Mouse (Mus musculus) liver, embryonic 16.5 days (tissue): ENCODE results near the gene Chst5. TPM values are rescaled to one million over a fixed set of nuclear protein-coding genes. Genes with fewer than 3 reads are reported as not detected.
"Not testable (repeated sequence)": the region's sequence is repeated elsewhere in the genome, so short reads cannot be mapped to it uniquely, and the experiment has no call there.

Experiments used
- ATAC-seq: fragments of 200-750 bp; cut with Nextera tagmentation; 2 replicates; pipeline ENCODE4 v1.8.0; 2017; ENCODE audit warnings: low read depth, mild to moderate bottlenecking, moderate number of reproducible peaks, moderate library complexity
- H3K27ac ChIP-seq: fragments of 300-500 bp; sonication (generic); 2 replicates; pipeline ENCODE4 v1.5.1; 2014; ENCODE audit warnings: mild to moderate bottlenecking, low read length
- H3K27me3 ChIP-seq: fragments of 300-500 bp; sonication (generic); 2 replicates; pipeline ENCODE4 v1.6.1; 2014; ENCODE audit warnings: low read depth, low read length, mixed read lengths; ENCODE audit not compliant: control insufficient read depth, insufficient read depth
- H3K36me3 ChIP-seq: fragments of 300-500 bp; sonication (generic); 2 replicates; pipeline ENCODE4 v1.6.1; 2014; ENCODE audit warnings: mild to moderate bottlenecking; ENCODE audit not compliant: control insufficient read depth, insufficient read depth
- H3K4me1 ChIP-seq: fragments of 300-500 bp; sonication (generic); 2 replicates; pipeline ENCODE4 v1.6.1; 2014; ENCODE audit warnings: low read depth, low read length, mixed read lengths; ENCODE audit not compliant: control insufficient read depth
- H3K4me2 ChIP-seq: fragments of 300-500 bp; sonication (generic); 2 replicates; pipeline ENCODE4 v1.6.1; 2014; ENCODE audit warnings: low read depth, low read length, mixed read lengths
- H3K4me3 ChIP-seq: fragments of 300-500 bp; sonication (generic); 2 replicates; pipeline ENCODE4 v1.5.1; 2014; ENCODE audit warnings: low read depth, mild to moderate bottlenecking, low read length
- H3K9ac ChIP-seq: fragments of 300-500 bp; sonication (generic); 2 replicates; pipeline ENCODE4 v1.6.1; 2014; ENCODE audit warnings: low read depth, low read length
- H3K9me3 ChIP-seq: fragments of 300-500 bp; sonication (generic); replicated peaks from 2 replicates; pipeline ENCODE4 v1.6.1; 2016; ENCODE audit warnings: low read length; ENCODE audit not compliant: control insufficient read depth
- WGBS: fragments of 180-500 bp; shearing (Covaris S2); extraction: QIAGEN DNeasy Blood & Tissue Kit; methylation state at CpG from one replicate; pipeline ENCODE4 v1.1.7; 2014; ENCODE audit not compliant: insufficient replicate concordance; 5-methylcytosine and 5-hydroxymethylcytosine counted together
- polyA plus RNA-seq: library from polyadenylated mRNA; unstranded; fragments of >200 nt; fragmentation: Nextera tagmentation; extraction: Ambion mirVana; gene quantifications from 2 replicates; pipeline ENCODE4 v1.2.1, GENCODE M21; 2015

The Chst5 gene
- polyA plus RNA-seq, 1 experiment from 2014 or later: 0.04 TPM

DNA sequence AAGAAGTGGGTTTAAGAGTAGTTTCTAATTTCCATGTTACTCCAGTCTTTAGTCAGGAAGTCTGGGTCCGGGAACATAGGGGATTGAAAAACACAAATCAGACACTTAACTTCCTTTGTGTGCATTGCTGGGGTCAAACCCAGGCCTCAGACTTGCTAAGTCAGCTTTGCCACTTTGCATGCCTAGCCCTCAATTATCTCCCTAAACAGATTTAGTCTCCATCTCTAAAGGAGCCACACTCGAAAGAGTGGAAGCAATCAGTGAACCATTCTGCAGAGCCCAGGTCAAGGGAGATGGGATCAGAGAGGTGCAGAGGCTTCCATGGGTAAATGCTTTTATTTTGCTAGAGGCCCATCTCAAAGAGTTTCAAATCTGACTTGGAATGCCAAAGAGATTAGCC, 41.6 kb downstream of the Chst5 start:
- no peak for ATAC-seq
- WGBS: 40% methylated on average over 2 of the region's 2 CpGs
- Histone ChIP-seq H3K4me1 (no peaks in the 10 kb centered on the region), H3K4me3 (no peak overlapping the region), H3K9ac (no peak overlapping the region), H3K27ac (no peak overlapping the region), H3K27me3 (no peaks in the 10 kb centered on the region), H3K4me2 (no peak overlapping the region), H3K9me3 (no peaks in the 10 kb centered on the region), H3K36me3 (no peaks in the 10 kb centered on the region)

DNA sequence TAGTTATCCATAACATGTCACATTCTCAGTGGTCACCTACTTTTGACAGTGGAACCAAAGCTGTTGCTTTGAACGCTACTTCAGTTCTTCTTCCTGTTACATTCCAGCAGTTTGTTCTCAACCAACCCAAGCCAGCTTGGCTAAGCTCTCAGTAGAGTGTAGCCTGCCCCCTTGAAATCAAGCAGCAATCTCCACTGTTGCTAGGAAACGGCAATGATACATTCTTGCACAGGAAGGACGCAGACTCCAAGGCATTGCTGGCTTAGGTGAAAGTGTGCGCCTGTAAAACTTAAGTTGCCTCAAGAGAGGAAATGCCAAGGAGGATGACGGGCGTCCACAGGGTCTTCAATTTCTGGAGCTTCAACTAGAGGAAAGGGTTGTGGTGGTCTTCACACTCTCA, 44.4 kb downstream of the Chst5 start:
- ATAC-seq: no peak
- H3K27me3 ChIP-seq: no peaks in the 10 kb centered on the region
- no peaks in the 10 kb centered on the region for H3K36me3 ChIP-seq
- H3K4me3 ChIP-seq: no peak overlapping the region
- no peak overlapping the region for H3K4me2 ChIP-seq
- H3K9me3 ChIP-seq: no peaks in the 10 kb centered on the region
- H3K27ac ChIP-seq: no peak overlapping the region
- WGBS: 78% methylated on average over 6 of the region's 6 CpGs
- H3K4me1 ChIP-seq: no peaks in the 10 kb centered on the region
- no peak overlapping the region for H3K9ac ChIP-seq

DNA sequence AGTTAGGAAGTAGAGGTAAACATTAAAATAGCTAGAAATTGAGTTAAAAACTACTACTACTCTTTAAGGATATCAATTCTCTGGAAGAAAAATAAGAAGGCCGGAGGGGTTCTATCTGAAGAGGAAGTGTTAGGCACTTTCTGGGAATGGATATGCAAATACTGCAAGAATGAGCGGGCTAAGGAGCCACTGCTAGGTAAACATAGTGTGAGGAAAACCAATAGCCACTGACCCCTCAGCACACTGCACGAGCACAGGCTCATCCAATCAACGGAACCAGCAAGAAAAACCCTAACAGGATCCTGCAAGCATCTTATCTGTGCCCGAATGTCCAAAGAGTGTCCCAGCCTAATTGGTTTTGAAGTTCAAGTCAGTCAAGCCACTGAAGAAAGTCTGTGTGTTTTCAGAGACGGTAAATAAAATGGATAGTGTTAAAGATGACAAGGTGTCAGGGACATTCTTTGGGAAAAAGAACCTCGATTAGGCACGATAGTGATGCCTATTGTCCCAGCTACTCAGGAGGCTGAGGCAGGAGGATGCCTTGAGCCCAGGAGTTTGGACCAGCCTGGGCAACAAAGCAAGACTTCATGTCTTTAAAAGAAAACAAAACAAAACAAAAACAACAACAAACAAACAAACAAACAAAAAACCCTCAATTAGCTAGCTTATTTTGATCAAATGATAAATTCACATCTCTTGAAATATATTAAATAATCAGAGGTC, 45.0 kb downstream of the Chst5 start:
- H3K4me3 ChIP-seq: no peak overlapping the region
- no peaks in the 10 kb centered on the region for H3K9me3 ChIP-seq
- no peak for ATAC-seq
- no peaks in the 10 kb centered on the region for H3K27me3 ChIP-seq
- 75% methylated on average over 8 of the region's 8 CpGs for WGBS
- H3K4me1 ChIP-seq: no peaks in the 10 kb centered on the region
- no peak overlapping the region for H3K27ac ChIP-seq
- H3K9ac ChIP-seq: no peak overlapping the region
- H3K36me3 ChIP-seq: no peaks in the 10 kb centered on the region
- H3K4me2 ChIP-seq: no peak overlapping the region

DNA sequence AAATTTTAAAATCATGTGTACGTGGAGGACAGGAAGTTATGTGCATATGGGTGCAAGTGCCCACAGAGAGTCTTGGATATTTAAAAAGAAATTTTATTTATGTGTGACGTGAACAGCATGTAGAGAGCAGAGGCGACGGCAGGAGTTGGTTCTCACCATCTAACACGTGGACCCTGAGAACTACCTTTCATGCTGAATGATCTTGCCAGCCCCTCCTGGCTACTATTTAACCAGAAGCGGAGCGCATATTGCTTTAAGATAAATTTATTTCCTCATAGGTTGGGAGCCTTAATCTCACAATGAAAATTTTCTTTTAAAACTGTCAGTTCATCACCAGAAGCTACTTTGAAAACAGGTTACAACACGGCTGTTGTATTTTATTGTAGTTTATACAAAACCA, 45.6 kb downstream of the Chst5 start:
- H3K9me3 ChIP-seq: no peaks in the 10 kb centered on the region
- H3K27me3 ChIP-seq: no peaks in the 10 kb centered on the region
- WGBS: 72% methylated on average over 8 of the region's 8 CpGs
- H3K27ac ChIP-seq: no peak overlapping the region
- H3K4me3 ChIP-seq: no peak overlapping the region
- no peak overlapping the region for H3K9ac ChIP-seq
- H3K36me3 ChIP-seq: no peaks in the 10 kb centered on the region
- H3K4me2 ChIP-seq: no peak overlapping the region
- ATAC-seq: no peak
- H3K4me1 ChIP-seq: no peaks in the 10 kb centered on the region

DNA sequence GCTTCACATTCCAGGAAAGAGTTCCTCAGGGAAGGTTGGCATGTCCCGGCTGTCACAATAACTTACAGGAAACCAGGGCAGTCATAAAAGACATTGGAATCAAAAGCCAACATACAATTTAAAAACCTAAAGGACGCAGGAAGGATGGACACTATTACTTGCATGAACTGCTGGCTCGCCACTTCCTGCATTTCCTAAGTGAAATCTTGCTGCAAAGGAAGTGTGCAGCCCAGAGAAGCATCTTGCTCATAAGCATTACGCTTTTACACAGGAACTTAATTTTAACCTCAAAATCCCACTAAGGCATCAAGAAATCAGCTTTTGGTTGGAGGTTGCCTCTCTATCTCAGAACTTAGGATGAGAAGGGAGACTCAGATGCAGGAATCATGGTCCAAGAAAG, 47.0 kb downstream of the Chst5 start:
- Histone ChIP-seq H3K27me3 (no peaks in the 10 kb centered on the region), H3K4me1 (no peaks in the 10 kb centered on the region), H3K9ac (no peak overlapping the region), H3K4me2 (no peak overlapping the region), H3K4me3 (no peak overlapping the region), H3K36me3 (no peaks in the 10 kb centered on the region), H3K27ac (no peak overlapping the region; the same call in 1 of the 2 replicates), H3K9me3 (no peaks in the 10 kb centered on the region)
- 38% methylated on average over 4 of the region's 4 CpGs for WGBS
- no peak for ATAC-seq

DNA sequence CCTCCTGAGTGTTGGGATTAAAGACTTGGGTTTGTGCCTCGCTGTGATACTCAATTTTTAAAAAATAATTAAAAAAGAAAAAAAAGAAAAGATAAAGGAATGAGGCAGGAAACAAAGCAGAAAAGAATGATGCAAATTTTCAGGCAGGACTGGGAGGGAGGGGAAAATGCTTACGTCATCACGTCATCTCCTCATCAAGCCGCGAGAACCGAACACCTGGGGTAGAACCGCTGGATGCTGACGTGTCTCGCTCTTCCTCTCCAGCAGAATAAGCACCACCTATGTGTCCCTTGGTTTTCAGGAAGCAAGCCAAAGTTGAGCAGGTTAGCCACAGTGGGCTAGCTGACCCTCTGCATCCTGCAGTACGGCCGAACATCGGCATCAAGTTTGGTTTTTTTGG, 54.3 kb downstream of the Chst5 start:
- no peaks in the 10 kb centered on the region for H3K36me3 ChIP-seq
- H3K4me3 ChIP-seq: no peak overlapping the region
- H3K9ac ChIP-seq: no peak overlapping the region
- 83% methylated on average over 12 of the region's 12 CpGs for WGBS
- no peak overlapping the region for H3K4me2 ChIP-seq
- H3K9me3 ChIP-seq: no peaks in the 10 kb centered on the region
- H3K4me1 ChIP-seq: peaks cover 16% of the 10 kb centered on the region
- no peak for ATAC-seq
- no peaks in the 10 kb centered on the region for H3K27me3 ChIP-seq
- no peak overlapping the region for H3K27ac ChIP-seq

DNA sequence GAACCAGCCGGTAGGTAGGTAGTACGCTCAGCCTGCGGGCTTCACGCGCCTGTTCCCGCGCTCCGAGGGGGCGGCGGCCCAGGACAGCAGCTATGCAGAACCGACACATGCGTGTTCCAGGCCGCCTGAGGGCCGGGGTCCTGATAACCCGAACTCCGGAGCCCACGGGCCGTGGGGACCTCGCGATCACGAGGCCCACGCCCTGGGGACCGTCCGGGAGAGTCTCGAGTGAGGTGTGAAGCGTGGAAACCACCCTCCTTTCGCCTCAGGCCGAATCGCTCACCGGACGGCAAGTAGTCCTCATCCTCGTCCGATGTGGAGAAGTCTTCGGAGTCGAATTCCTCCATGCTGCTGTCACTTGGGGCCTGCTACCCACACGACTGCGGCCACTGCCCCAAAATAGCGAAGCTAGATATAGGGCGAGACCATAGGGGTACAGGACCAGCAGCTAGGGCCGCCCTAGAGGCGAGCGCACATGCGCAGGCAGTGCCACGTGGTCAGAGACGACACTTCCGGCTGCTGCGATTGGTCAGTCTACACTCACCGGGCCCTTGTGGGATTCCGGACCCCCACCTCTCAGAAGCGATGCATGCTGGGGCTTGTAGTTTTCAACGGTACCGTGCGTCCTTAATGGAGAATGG, 56.3 kb downstream of the Chst5 start, which contains the start of gene Cfdp1:
Gene Cfdp1, minus strand, starts transcription at position 431 of the 641 bp plus-strand sequence.
- H3K9ac ChIP-seq: peak within 1 kb of the TSS; percentile 80
- peak within 1 kb of the TSS; percentile 96 for H3K4me2 ChIP-seq
- no peaks in the 10 kb centered on the region for H3K27me3 ChIP-seq
- WGBS: under 1% methylated on average over 53 of the region's 53 CpGs
- no peaks in the 10 kb centered on the region for H3K36me3 ChIP-seq
- peaks cover 16% of the 10 kb centered on the region for H3K4me1 ChIP-seq
- H3K27ac ChIP-seq: peak within 1 kb of the TSS; percentile 5; the same call in 1 of the 2 replicates
- H3K4me3 ChIP-seq: peak within 1 kb of the TSS; percentile 86
- ATAC-seq: peak; percentile 100
- no peaks in the 10 kb centered on the region for H3K9me3 ChIP-seq

DNA sequence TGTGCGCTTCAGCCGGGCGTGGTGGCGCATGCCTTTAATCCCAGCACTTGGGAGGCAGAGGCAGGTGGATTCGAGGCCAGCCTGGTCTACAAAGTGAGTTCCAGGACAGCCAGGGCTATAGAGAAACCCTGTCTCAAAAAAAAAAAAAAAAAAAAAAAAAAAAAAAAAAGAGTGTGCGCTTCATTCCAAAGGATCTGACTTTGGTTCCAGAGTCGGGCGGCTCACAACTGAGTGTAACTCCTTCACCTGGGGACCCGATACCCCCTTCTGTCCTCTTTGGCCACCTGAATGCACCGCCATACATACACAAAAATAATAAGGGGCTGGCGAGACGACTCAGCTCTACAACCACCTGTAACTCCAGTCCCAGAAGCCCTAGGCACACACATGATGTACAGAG, 57.0 kb downstream of the Chst5 start:
- not testable (repeated sequence) for H3K27ac ChIP-seq, ATAC-seq, H3K36me3 ChIP-seq, H3K9me3 ChIP-seq, H3K27me3 ChIP-seq
- peaks cover 16% of the 10 kb centered on the region for H3K4me1 ChIP-seq
- peak overlapping the region; percentile 96 for H3K4me2 ChIP-seq
- H3K9ac ChIP-seq: peak overlapping the region; percentile 80
- H3K4me3 ChIP-seq: peak overlapping the region; percentile 86
- 42% methylated on average over 12 of the region's 12 CpGs for WGBS

DNA sequence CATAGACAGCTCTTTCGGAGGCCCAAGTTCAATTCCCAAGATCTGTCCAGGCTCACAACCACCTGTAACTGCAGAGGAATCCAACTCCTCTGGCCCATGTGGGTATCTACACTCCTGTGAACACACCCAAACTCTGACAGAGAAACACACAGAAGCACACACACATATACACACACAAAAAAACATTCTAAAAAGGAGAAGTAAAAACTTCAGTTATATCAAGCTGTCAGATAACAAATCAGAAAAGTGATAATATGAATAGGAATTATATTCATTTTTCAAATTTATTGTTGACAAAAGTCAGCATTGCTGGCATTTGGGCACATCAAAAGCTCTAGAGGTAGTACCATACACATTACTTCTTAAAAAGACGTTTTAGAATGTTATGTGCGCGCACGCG, 63.5 kb downstream of the Chst5 start:
- Histone ChIP-seq H3K9ac (no peak overlapping the region), H3K4me2 (no peak overlapping the region), H3K27ac (no peak overlapping the region), H3K4me3 (no peak overlapping the region), H3K4me1 (peaks cover 5% of the 10 kb centered on the region), H3K27me3 (no peaks in the 10 kb centered on the region), H3K9me3 (no peaks in the 10 kb centered on the region), H3K36me3 (peaks cover 2% of the 10 kb centered on the region)
- no peak for ATAC-seq
- WGBS: 87% methylated on average over 6 of the region's 6 CpGs
